Mouse (Mus musculus): Measurements from ENCODE around the gene Cetn4.

DNA sequence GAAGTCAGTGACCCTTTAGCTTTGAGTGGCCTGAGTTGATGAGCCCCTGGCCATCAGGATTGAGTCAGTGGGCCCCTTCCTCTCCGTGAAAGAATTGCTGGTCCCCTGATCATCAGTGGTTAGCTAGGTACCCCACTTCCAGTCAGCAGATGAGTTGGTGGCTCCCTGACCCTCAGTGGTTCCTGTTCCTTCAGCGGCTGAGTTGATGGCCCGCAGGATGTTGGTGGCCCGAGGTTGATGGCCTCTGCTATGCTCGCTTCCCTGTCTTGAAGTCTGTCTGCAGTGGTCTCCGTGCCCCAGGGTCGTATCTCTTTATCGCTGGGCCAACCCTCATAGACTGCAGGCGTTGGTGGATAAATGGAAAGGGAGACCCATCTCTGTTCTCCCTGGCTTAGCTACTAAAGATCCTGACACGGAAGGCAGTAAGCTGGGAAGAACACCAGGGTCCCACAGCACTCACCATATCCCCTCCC, 575 bp downstream of the Cetn4 start:
- no peak for TF ChIP-seq POLR2A (IDR thresholded peaks at IDR 0.05; ENCODE audit: low read depth, low read length)
- TF ChIP-seq JUND (conservative IDR thresholded peaks at IDR 0.05; ENCODE audit: low read depth, low read length) = no peak
- TF ChIP-seq EP300 (IDR thresholded peaks at IDR 0.05; ENCODE audit: low read length) = no peak
- TF ChIP-seq CTCF (conservative IDR thresholded peaks at IDR 0.05 in 1 of 2, IDR thresholded peaks at IDR 0.05 in 1 of 2; ENCODE audit: low read depth in 2 of 2, low read length in 2 of 2) = no peak
